Mouse (Mus musculus) limb, embryonic 10.5 days (tissue): ENCODE measurements around the gene Mtmr12. TPM values are rescaled to one million over a fixed set of nuclear protein-coding genes. Genes with fewer than 3 reads are reported as not detected.
"Not testable (repeated sequence)": the region's sequence is repeated elsewhere in the genome, so short reads cannot be mapped to it uniquely, and the experiment has no call there.

ENCODE experiments used
- DNase-seq: peaks from one replicate; pipeline ENCODE4 v3.0.0-alpha.2; 2017; ENCODE audit warnings: low spot score
- H3K27ac ChIP-seq: fragments of 300-500 bp; sonication (generic); 2 replicates; pipeline ENCODE4 v1.5.1; 2016; ENCODE audit warnings: mild to moderate bottlenecking
- H3K27me3 ChIP-seq: fragments of 300-500 bp; sonication (generic); 2 replicates; pipeline ENCODE4 v1.6.1; 2016; ENCODE audit warnings: low read depth, mild to moderate bottlenecking; ENCODE audit not compliant: poor library complexity, severe bottlenecking
- H3K36me3 ChIP-seq: fragments of 300-500 bp; sonication (generic); 2 replicates; pipeline ENCODE4 v1.6.1; 2016; ENCODE audit warnings: mild to moderate bottlenecking, moderate library complexity
- H3K4me1 ChIP-seq: fragments of 300-500 bp; sonication (generic); 2 replicates; pipeline ENCODE4 v1.6.1; 2016
- H3K4me3 ChIP-seq: fragments of 300-500 bp; sonication (generic); 2 replicates; pipeline ENCODE4 v1.5.1; 2016; ENCODE audit warnings: mild to moderate bottlenecking, moderate library complexity
- H3K9me3 ChIP-seq: fragments of 300-500 bp; sonication (generic); replicated peaks from 2 replicates; pipeline ENCODE4 v1.6.1; 2016; ENCODE audit warnings: mild to moderate bottlenecking
- WGBS: fragments of 180-500 bp; shearing (Covaris S2); methylation state at CpG from one replicate; pipeline ENCODE4 v1.1.7; 2016; 5-methylcytosine and 5-hydroxymethylcytosine counted together
- polyA plus RNA-seq: library from polyadenylated mRNA; unstranded; fragments of >200 nt; fragmentation: Nextera tagmentation; extraction: Ambion mirVana; gene quantifications from 2 replicates; pipeline ENCODE4 v1.2.1, GENCODE M21; 2016

Gene Mtmr12
- 16.1 and 22.3 TPM in 2 replicates for polyA plus RNA-seq

DNA sequence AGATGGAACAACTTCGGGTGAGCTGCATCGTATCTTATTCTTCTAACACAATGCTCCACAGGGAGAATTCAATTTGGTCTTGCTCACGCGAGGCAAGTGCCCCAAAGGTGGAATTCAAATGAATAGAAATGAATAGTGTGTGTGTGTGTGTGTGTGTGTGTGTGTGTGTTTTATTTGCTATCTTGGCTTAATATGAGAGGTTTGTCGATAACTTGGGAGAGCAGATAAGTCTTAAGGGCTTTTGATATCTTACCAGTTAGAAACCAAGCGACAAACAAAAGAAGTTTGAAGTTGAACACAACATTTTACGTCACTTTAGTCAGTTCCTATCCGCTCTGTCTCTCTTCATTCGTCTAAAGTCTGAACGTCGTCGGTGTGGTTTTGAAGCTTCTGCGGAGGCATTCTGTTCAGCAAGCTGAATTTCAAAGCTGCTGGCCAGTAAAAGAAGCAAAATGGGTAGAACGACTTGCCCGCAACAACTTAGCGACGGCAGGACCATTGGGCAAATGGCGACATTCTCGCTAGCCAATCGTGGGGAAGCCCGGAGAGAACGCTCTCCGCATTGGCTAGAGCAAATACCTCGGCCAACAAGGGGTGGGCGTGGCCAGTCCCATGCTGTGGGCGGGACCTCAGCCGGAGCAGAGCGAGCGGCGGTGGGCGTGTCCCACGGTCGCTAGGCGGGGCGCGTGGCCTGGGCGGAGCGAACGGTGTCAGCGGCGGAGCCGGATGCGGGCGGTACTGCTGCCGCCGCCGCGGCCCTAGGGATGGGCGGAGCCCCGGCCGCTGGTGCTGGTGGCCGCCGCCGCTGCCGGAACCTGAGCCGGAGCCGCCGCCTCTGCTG, at the start of gene Mtmr12:
Mtmr12 (plus strand) TSS at position 710 of the 841 bp plus-strand sequence.
- peak; percentile 99 for DNase-seq
- no peaks in the 10 kb centered on the region for H3K27me3 ChIP-seq
- no peaks in the 10 kb centered on the region for H3K36me3 ChIP-seq
- WGBS: 2% methylated on average over 56 of the region's 58 CpGs
- H3K9me3 ChIP-seq: no peaks in the 10 kb centered on the region
- H3K4me1 ChIP-seq: peaks cover 31% of the 10 kb centered on the region
- H3K4me3 ChIP-seq: peak within 1 kb of the TSS; percentile 96
- peak within 1 kb of the TSS; percentile 95 for H3K27ac ChIP-seq

GRCm38 (mm10) chr15:12178126-12178525, 26.7 kb upstream of the Mtmr12 start:
- H3K36me3 ChIP-seq: peaks cover 89% of the 10 kb centered on the region
- H3K4me1 ChIP-seq: no peaks in the 10 kb centered on the region
- DNase-seq: no peak
- H3K4me3 ChIP-seq: no peak overlapping the region
- no peaks in the 10 kb centered on the region for H3K9me3 ChIP-seq
- H3K27me3 ChIP-seq: no peaks in the 10 kb centered on the region
- H3K27ac ChIP-seq: no peak overlapping the region
- 95% methylated on average over 5 of the region's 5 CpGs for whole genome bisulfite sequencing

- not testable (repeated sequence) for H3K9me3 ChIP-seq, H3K4me3 ChIP-seq, DNase-seq, H3K4me1 ChIP-seq, H3K27ac ChIP-seq, H3K27me3 ChIP-seq
- 92% methylated on average over 13 of the region's 13 CpGs for WGBS
- peaks cover 92% of the 10 kb centered on the region for H3K36me3 ChIP-seq
Measured at GRCm38 (mm10) chr15:12181181-12181805, 23.5 kb upstream of the Mtmr12 start.

- DNase-seq: peak; percentile 42
- peaks cover 16% of the 10 kb centered on the region for H3K36me3 ChIP-seq
- peak overlapping the region; percentile 82 for H3K27ac ChIP-seq
Measured at GRCm38 (mm10) chr15:12193880-12194816, 10.7 kb upstream of the Mtmr12 start.

DNA sequence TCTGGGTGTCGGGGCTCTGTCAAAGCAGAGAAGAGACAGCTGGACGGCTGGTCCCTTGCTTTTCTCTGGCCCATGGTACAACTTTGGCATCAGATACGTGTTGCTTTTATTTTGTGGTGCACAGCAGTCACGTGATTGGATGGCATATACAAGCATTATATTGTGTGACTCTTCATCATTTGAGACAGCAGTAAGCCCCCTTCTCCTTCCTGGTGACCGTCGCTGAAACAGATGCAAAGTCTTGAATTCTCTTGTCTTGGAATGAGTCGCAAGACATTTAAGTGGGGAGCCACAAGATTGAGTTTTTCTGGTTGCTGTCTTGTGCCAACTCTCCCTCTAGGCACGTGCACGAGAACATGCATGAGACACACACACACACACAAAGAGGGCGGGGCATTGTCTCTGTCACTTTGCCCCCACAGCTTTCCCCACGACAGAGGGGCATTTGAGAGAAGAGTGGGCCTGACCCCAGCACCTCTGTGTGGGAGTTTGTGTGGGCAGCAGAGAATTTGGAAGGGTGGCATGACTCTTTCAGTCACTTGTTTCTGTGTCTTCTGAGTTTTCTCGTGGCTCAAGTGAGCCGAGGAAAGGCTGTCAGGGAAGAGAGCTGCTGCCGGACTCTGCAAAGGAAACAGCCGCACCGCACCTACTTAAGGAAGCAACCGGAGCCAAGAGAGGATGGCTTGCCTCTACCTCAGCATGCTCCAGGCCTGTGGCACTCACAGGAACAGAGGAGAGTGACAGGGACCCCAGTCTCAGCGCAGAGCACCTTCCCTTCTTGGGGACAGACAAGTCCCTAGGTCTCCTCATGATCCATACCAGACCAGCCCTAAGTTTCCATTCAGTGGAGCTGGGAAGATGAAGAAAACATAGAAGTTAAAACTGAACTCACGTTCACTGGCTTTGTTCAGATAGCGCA, 9.8 kb upstream of the Mtmr12 start:
- DNase-seq: no peak

More at GRCm38 (mm10) chr15:12193880-12194816, 10.7 kb upstream of the Mtmr12 start:
- peaks cover 37% of the 10 kb centered on the region for H3K4me1 ChIP-seq
- WGBS: 68% methylated on average over 25 of the region's 25 CpGs
- H3K27me3 ChIP-seq: no peaks in the 10 kb centered on the region
- peak overlapping the region; percentile 6; the same call in 1 of the 2 replicates for H3K4me3 ChIP-seq
- no peaks in the 10 kb centered on the region for H3K9me3 ChIP-seq

GRCm38 (mm10) chr15:12195966-12196365, 8.9 kb upstream of the Mtmr12 start:
- H3K4me3 ChIP-seq: no peak overlapping the region
- no peaks in the 10 kb centered on the region for H3K27me3 ChIP-seq
- DNase-seq: no peak
- peak overlapping the region; percentile 77 for H3K27ac ChIP-seq
- no peaks in the 10 kb centered on the region for H3K9me3 ChIP-seq
- peaks cover 3% of the 10 kb centered on the region; the same call in 1 of the 2 replicates for H3K36me3 ChIP-seq
- H3K4me1 ChIP-seq: peaks cover 37% of the 10 kb centered on the region
- WGBS: 77% methylated on average over 5 of the region's 6 CpGs

More for the DNA sequence above, 9.8 kb upstream of the Mtmr12 start:
- peaks cover 37% of the 10 kb centered on the region for H3K4me1 ChIP-seq
- H3K27ac ChIP-seq: peak overlapping the region; percentile 82
- H3K9me3 ChIP-seq: no peaks in the 10 kb centered on the region
- H3K4me3 ChIP-seq: no peak overlapping the region; the same call in 1 of the 2 replicates
- WGBS: 76% methylated on average over 20 of the region's 20 CpGs
- peaks cover 12% of the 10 kb centered on the region for H3K36me3 ChIP-seq
- no peaks in the 10 kb centered on the region for H3K27me3 ChIP-seq

- peak overlapping the region; percentile 77 for H3K27ac ChIP-seq
Measured at GRCm38 (mm10) chr15:12196410-12197191, 8.2 kb upstream of the Mtmr12 start.

GRCm38 (mm10) chr15:12197361-12197760, 7.5 kb upstream of the Mtmr12 start:
- Histone ChIP-seq H3K4me3 (no peak overlapping the region), H3K9me3 (no peaks in the 10 kb centered on the region), H3K36me3 (no peaks in the 10 kb centered on the region), H3K27me3 (no peaks in the 10 kb centered on the region), H3K4me1 (peaks cover 37% of the 10 kb centered on the region), H3K27ac (peak overlapping the region; percentile 77)
- WGBS: 89% methylated on average over 6 of the region's 6 CpGs
- DNase-seq: no peak

More at GRCm38 (mm10) chr15:12196410-12197191, 8.2 kb upstream of the Mtmr12 start:
- H3K9me3 ChIP-seq: no peaks in the 10 kb centered on the region
- no peaks in the 10 kb centered on the region for H3K27me3 ChIP-seq
- H3K4me1 ChIP-seq: peaks cover 37% of the 10 kb centered on the region
- no peak overlapping the region for H3K4me3 ChIP-seq
- H3K36me3 ChIP-seq: 0 out of 2 replicates have a peak, but pooled peaks cover 3% of the 10 kb centered on the region
- peak; percentile 73 for DNase-seq
- 35% methylated on average over 22 of the region's 22 CpGs for WGBS

- Histone ChIP-seq H3K9me3 (no peaks in the 10 kb centered on the region), H3K4me1 (peaks cover 27% of the 10 kb centered on the region), H3K4me3 (no peak overlapping the region), H3K27me3 (no peaks in the 10 kb centered on the region), H3K36me3 (no peaks in the 10 kb centered on the region), H3K27ac (0 out of 2 replicates have a peak overlapping the region, but pooled peaks have one; percentile 6)
- no peak for DNase-seq
- WGBS: 91% methylated on average over 7 of the region's 7 CpGs
Measured at GRCm38 (mm10) chr15:12200021-12200420, 4.8 kb upstream of the Mtmr12 start.

- DNase-seq: no peak
- no peak overlapping the region for H3K4me3 ChIP-seq
- no peak overlapping the region for H3K27ac ChIP-seq
- H3K9me3 ChIP-seq: no peaks in the 10 kb centered on the region
- H3K4me1 ChIP-seq: peaks cover 27% of the 10 kb centered on the region
- no peaks in the 10 kb centered on the region for H3K27me3 ChIP-seq
- H3K36me3 ChIP-seq: no peaks in the 10 kb centered on the region
Measured at GRCm38 (mm10) chr15:12201856-12202255, 3.0 kb upstream of the Mtmr12 start.

GRCm38 (mm10) chr15:12202456-12202855, 2.4 kb upstream of the Mtmr12 start:
- no peaks in the 10 kb centered on the region for H3K27me3 ChIP-seq
- H3K4me3 ChIP-seq: no peak overlapping the region
- DNase-seq: no peak
- H3K27ac ChIP-seq: no peak overlapping the region
- 87% methylated on average over 3 of the region's 3 CpGs for WGBS
- peaks cover 29% of the 10 kb centered on the region for H3K4me1 ChIP-seq
- no peaks in the 10 kb centered on the region for H3K36me3 ChIP-seq
- H3K9me3 ChIP-seq: no peaks in the 10 kb centered on the region
